Mouse (Mus musculus) regulatory T cell (primary cell): Measurements from ENCODE around the gene Fam78a.

Experiments
- in situ Hi-C: fragments of 300-600 bp; cut with MboI, MseI; formaldehyde crosslinking; loops from one replicate; pipeline ENCODE4 v1.15.1; 2025; ENCODE audit warnings: high pct_unique_total_duplicates

The Fam78a gene

GRCm38 (mm10) chr2:32102944-32103343, 18.3 kb upstream of the Fam78a start:
- in situ Hi-C loops: no loop called here

GRCm38 (mm10) chr2:32096122-32096420, 11.4 kb upstream of the Fam78a start:
- in situ Hi-C loops: no loop called here

DNA sequence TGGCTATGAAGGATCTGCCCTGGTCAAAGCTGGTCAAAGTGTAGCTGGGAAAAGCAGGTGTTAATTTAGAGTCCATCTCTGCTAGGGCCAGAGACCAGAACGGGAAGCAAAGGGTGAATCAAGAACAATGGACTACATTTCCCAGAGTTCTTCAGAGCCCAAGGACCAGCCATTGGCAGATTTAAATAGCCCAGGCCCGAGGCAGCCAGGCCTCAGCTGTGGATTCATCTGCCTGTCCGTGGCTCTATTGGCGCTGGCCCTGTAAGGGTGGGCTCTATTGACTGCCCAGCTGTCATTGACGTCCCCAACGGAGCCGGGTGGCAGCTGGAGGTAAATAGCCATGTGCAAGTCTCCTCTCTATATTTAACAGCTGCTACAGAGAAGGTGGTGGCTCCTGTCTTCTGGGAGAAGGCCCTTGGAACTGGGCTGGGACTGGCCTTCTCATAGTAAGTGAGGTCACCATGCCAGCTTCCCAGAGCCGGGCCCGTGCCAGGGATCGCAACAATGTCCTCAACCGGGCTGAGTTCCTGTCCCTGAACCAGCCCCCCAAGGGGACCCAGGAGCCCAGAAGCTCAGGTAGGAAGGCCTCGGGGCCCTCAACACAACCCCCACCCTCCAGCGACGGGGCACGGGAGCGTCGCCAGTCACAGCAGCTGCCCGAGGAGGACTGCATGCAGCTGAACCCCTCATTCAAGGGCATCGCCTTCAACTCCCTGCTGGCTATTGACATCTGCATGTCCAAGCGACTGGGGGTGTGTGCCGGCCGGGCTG, 10.9 kb upstream of the Fam78a start, which contains the start of gene Plpp7:
Plpp7 (plus strand) TSS at position 178 of the 771 bp plus-strand sequence.
- in situ Hi-C loops: no loop called here

DNA sequence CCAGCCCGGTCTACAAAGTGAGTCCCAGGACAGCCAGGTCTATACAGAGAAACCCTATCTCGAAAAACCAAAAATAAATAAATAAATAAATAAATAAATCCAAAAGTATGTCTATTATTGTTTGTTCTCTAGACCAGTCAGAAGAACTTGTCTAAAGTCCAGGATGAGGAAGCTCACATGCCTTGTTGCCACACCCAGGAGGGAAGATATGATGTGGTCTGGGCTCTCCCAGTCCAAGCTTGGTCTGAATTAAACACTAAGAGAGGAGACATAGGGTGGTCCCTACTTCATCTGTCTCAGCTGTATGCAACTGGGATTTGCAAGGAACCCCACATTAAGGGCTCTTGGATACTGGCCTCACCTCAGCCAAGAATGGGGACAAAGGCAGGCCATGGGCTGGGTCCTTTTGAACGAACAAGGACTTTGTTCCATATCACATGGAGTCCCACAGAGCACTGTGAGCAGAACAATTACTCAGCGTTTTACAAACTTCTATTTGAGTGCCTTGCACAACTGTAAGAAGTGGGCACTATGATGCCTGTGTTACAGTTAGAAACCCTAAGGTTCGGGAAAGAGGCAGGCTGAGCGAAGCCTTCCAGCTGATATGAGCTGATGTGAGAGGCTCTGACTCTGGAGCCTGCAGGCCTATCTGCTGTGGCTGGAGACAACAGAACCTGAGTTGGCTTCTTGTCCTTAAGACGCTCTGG, 9.5 kb upstream of the Fam78a start:
- in situ Hi-C loops: no loop called here

- in situ Hi-C loops: no loop called here
These were observed 7.3 kb upstream of the Fam78a start for GRCm38 (mm10) chr2:32091956-32092355.

DNA sequence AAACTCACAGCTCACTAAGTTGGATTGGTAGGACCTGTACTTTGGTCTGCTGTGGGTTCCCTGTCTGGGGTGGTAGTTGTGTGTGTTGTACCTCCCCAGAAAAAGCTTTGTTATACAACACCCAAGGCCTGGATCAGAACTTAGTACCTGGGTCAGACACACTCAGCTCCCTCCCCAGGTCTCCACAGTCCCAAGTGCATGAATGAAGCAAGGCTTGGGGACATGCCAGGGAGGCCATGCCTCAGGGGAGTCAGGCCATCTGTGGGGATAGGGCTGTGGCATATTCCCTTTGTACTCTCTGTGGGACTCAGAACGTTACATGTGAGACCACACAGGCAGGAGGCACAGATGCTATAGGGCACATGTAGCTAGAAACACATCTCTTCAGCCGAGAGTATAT, 5.5 kb upstream of the Fam78a start:
- in situ Hi-C loops: no loop called here

DNA sequence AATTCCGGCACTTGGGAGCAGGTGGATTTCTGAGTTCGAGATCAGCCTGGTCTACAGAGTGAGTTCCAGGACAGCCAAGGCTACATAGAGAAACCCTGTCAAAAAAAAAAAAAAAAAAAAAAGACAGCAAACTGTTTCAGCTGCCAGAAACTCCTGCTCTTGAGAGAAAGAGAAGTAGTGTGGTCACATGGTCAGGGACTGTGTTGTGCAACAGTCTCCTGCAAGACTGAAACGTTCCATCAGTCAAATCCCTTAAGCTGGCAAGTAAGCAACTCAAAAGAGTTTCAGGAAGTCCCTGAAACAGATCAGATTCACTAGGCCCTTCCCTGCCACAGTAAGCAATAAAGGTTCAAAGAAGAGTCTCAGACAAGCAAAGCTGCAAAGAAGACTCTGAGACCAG, 4.9 kb upstream of the Fam78a start:
- in situ Hi-C loops: loop anchor here (5.0 kb wide), 1 partner anchor 43 kb away; no protein-coding TSS in a partner anchor

DNA sequence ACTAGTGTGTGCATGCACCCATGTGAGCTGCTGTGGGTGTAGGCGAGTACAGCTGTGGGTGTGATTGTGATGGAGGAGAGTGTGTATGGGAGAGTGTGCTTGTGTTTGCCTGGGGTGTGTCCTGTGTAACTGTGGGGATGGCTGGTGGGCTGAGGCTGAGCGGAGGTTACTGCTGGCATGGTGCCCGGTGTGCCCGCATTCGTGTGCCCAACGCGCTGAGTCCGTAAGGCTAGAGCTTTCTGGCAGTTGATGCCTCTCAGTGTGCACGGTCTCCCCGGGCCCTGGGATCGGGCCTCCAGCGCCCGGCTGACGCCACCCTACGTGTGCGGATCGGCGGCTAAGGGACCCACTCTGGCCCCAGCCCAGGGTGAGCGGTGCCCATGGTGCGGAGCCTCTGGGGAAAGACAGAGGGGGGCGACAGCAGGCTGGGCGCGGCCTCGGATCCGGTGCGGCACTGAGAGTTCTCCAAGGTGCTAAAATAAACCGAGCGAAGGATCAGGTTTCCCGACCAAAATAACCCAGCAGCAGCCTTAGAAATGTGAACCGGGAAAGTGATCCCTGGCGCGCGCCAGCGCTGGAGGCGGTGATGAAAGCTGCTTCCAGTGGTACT, 3.8 kb upstream of the Fam78a start:
- in situ Hi-C loops: loop anchor here (5.0 kb wide), 1 partner anchor 44 kb away; no protein-coding TSS in a partner anchor

GRCm38 (mm10) chr2:32087606-32088005, 2.9 kb upstream of the Fam78a start:
- in situ Hi-C loops: loop anchor here (5.0 kb wide), 1 partner anchor 45 kb away; no protein-coding TSS in a partner anchor

DNA sequence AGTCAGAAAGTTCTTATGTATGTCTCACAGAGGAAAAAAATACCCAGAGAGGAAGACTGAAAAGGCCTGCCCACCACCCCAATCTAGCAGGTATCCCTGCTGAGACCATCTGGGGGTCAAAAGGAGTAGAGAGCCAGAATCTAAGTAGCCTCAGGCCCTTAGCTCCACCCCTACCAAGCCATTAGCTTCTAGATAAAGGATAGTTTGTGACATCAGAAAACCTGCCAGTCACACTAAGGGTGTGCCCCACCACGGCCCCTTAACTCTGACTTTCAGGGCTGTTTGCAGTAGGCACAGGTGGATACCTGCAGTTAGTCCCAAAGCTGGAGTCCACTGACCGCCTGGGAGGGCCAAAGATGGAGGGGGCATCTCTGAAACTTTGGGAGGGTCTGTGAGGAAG, 574 bp upstream of the Fam78a start:
- in situ Hi-C loops: loop anchor here (5.0 kb wide), 1 partner anchor 47 kb away; no protein-coding TSS in a partner anchor

DNA sequence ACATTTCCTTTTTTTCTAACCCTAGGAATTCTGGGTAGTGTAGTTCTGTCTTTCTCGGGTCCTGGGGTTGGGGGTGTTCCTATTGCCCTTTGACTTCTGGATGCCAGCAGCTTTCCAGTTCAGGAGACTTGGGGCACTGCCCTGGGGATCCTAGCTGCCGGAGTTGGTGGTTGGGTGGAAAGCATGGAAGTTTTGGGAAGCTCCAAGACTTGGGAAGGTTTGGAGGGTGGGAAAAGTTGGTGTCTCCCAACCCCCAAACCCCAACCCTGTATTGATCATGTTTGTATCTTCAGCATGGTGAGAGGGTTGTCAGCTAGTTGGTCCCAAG, 179 bp upstream of the Fam78a start:
- in situ Hi-C loops: loop anchor here (5.0 kb wide), 1 partner anchor 47 kb away; no protein-coding TSS in a partner anchor

DNA sequence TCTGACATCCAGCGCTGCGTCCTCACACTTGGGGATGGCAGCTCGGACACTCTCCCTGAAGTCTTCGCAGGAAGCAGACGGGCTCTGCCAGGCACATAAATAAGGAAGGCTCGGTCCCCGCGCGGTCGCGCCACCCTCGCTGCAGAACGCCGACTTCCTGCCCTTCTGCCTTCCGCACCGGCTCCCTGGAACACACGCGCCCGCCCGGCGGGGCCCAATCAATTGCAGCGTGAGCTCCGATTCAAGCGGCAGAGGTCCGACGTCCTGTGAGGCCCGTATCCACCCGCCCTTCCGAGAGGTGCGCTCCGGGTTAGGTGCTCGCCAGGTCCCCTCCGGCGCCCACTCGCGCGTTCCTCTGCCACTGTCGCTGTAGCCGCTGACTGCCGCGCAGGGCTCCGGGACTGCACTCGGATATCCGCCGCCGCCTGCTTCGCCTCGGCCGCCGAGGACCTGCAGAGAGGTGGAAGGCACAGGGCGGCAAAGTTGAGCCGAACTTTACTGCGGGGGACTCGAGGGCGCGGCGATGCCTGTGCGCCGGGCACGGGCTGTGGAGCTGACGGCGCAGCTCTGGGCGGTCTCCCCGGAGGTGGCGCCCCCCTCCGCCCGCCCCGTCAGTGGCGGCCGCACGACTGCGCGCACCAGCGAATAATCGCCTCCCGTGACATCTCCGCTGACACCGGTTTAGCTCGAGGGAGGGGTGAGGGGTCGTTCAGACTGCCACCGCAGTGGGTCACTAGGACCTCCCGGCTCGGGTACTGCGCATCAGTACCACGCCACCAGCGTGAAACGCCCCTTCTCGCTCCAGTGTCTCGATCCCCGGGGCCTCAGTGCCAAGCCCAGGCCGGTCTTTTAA, 1.3 kb downstream of the Fam78a start:
- in situ Hi-C loops: no loop called here

DNA sequence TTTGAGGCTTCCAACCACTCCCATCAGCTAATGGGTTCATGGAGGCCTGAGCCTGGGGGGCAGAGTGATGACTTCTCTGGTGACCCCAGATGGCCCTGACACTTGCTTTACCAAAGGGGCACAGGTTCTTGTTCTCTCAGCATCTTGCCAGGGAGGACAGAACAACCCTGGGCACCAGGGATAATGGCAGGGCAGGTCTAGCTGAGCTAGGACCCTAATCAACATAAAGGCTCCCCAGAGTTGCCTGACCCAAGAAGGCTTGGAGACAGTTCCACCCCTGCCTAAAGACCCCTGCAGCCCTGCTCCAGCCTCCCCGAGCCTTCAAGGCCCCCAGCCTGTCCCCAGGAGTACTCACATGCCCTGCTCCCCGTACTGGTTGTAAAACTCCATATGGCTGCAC, 2.4 kb downstream of the Fam78a start:
- in situ Hi-C loops: no loop called here

DNA sequence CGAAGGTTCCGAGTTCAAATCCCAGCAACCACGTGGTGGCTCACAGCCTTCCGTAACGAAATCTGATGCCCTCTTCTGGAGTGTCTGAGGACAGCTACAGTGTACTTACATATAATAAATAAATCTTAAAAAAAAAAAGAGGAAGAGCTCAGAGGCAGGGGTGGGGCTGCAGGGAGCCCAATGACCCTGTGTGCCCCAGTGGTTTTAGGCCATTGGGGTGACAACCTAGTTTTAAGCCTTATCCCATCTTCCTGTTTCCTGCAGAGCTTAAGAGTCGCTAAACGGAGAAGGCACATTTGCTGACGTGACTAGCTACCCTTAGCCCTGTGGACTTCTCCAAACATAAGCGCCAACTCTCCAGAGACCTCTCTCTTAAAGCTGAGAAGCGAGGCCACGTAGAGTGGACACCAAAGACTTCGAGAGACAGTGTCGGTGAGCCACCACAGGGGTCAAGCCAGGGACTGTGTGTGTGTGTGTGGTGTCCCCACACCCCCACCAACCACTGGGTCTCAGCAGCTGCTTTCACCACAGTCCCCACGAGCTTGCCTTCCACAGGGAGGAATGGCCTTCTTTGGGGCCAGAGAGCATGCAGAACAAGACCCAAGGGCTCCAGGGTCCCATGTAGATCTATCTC, 3.2 kb downstream of the Fam78a start:
- in situ Hi-C loops: no loop called here

DNA sequence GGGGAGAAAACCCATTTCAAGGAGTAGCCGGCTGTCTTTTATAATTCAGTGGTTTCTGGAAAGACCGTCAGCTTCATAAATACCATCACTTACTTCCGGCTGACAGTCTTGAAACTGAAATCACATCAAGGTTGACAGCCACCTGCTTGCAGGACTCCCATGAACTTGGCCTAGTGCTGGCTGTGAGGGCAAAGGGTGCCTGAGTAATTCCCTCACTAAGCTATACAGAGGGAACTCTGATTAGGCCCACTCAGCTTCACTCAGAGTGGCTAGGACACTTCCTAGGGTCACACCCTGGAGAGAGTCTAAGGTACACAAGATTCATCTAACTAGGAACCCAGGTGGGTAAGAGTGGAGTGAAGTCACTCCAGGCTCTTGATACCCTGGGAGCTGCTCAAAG, 4.0 kb downstream of the Fam78a start:
- in situ Hi-C loops: no loop called here

- in situ Hi-C loops: no loop called here
These were observed 5.4 kb downstream of the Fam78a start for GRCm38 (mm10) chr2:32079191-32079725.

- in situ Hi-C loops: no loop called here
These were observed 6.1 kb downstream of the Fam78a start for GRCm38 (mm10) chr2:32078522-32078921.

DNA sequence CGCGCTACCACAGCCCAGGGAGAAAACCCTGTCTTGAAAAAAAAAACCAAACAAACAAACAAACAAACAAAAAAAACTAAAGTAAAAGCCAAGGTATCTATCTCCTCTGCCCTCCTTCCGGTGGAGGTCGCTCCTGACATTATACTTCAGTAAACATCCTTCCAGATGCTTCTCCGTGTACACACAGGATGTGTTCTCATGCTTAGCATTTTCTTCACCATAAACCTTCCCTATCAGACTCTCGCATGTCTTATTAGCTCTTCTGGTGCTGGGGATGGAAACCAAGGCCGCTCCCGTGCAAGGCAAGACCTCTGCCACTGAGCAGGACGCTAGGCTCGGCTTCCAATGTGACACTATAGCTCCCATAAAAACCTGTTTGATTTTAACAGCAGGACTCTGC, 6.9 kb downstream of the Fam78a start:
- in situ Hi-C loops: no loop called here

- in situ Hi-C loops: no loop called here
These were observed 9.3 kb downstream of the Fam78a start for GRCm38 (mm10) chr2:32075368-32075767.

DNA sequence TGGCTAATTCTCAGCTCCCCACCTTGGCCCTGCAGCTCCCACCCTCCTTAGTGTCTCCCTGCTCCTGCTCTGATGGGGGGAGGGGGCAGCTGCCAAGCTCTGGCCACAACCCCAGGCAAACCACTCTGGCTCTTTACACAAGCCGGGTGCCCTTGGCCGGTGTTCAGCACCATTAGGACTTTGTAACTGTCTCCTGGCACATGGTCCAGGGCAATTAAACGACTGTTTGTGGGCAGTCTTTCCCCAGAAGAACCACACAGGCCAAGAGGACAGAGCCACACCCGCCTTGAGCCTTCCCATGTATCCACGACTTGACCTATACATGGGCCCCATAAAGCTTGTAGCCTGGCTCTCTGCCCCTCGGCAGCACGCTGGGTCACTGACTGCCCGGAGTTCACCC, 10.3 kb downstream of the Fam78a start:
- in situ Hi-C loops: no loop called here

- in situ Hi-C loops: no loop called here
These were observed 13.9 kb downstream of the Fam78a start for GRCm38 (mm10) chr2:32070747-32071146.
